Mouse (Mus musculus): ENCODE results near the gene Slc22a14. TPM values are rescaled to one million over a fixed set of nuclear protein-coding genes. Genes with fewer than 3 reads are reported as not detected.

The Slc22a14 gene
- polyA plus RNA-seq, 3 experiments from 2014 or later, result not detected

DNA sequence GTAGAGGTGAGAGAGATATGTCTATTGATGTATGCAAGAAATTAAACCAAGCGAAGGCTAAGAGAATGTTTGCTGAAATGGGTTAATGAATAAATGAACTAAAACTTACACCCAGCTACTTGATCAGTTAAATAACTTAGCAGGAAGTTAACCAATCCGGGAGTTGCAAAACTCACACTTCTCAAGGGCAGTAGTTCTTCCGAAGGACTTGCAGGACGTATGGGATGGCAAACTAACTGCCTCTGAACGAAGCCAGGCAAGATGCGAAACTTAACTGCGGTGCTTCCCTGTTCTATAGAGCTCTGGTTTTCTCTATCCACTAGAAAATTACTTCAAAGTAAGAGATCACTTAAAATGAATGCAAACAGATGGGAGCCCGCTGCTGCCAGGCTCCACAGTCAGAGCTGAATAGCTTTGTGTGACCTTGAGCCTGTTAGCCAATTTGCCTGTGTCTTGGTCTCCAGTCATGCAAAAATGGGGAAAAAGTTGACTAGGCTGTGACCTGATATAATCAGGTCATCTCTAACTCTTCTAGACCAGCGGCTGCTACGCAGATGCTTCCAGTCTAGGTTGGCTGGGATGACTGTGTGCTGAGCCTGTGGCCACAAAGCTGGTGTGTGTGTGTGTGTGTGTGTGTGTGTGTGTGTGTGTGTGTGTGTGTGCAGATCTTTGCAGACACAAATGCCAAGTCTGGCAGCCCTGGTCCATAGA lies 166.0 kb downstream of the Slc22a14 start:
- ATAC-seq, result no peak

DNA sequence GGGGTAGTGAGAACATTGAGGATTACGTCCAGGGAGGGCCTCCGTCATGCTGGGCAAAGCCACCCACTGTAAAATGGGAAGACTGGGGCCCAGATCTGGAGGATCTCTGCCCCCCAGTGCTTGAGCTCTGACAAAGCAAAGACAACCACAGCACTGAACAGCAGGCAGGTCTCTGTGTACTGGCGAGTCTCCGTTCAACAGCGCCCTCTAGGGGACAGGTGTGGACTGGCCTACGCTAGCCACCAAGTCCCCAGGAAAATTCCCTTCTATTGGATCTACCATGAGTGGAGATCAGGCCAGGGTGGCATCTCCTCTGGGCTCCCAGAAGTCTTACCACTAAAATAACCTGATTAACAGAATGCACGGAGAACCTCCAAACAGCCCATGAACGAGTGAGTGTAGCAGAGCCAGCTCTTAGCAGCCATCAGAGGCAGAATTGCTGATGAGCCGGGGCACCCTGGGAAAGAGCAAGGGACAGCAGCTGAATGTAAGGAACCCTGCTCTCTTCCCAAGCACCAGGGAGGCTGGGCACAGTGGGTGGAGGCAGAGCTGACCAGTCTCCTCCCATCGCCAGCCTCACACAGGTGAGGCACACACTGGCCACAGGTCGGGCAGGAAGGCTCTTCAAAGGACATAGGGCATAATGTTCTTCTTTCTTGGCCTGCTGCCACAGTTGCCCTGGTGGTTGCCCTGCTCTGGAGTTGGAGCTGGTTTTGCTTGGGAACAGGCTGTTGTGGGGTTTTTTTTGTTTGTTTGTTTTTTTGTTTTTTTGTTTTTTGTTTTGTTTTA lies 173.0 kb downstream of the Slc22a14 start:
- no peak for ATAC-seq

DNA sequence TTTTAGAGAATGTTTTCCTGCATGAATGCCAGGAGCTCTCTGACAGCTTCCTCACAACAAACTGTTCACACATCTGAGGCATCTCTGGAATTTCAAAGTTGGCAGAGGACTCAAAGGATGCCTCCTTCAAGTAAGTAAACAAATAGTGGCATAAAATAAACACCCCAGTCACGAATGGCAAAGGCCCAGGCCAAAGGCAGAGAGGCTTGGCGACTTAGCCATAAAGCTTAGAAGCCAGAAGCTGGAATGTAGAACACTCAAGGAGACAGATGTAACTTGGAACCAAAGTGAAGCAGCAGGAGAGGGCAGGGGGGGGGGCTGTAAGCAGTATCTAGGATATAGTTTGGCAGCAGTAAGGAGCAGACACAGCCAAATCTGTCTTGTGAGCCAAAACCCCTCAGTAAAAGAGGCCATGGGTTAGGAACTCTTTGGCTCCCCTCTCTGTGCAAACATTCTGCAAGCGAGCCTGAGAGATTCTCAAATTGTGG lies 184.1 kb downstream of the Slc22a14 start:
- no peak for ATAC-seq

DNA sequence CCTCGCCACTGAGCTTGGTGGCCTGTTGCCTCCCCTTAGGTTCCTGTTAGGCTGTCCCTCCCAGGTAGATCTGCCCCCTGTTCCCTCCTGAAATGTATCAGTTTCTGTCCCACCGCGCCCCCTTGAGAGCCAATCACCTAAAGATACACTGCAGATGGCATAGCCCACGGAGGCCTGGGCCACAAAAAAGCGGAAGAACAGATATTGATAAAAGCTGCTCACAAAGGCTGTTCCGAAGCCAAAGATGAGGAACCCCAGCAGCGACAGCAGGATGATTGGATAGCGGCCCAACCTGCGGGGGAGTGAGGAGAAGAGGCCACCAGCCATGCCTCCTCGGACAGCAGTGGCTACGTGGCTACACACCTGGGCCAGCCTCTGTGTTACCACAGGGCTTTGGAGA lies 186.1 kb downstream of the Slc22a14 start:
- ATAC-seq, result no peak

- ATAC-seq, result no peak
Observed at GRCm38 (mm10) chr9:119167608-119168007, 197.7 kb downstream of the Slc22a14 start.

DNA sequence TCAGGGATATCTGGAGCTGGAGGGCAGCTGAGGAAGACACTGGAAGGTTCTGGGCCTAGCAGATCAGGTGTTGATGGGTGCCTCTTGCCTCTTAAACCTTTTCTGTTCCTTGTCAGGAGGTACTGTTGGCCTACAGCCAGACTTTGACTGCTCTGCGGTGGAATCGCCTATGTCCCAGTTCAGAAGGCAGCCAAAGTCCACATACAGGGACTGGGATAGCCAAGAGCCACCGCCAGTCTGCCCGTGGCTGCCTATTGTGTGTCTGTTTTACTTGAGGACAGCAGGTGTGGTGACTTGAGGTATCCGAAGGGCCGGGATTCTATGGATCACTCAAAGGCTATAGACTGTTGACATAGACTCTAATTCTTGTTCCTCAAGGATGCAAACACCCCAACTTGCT lies 199.8 kb downstream of the Slc22a14 start:
- ATAC-seq, result no peak

GRCm38 (mm10) chr9:119164743-119165142 lies 200.6 kb downstream of the Slc22a14 start:
- no peak for ATAC-seq

- ATAC-seq, result no peak
Observed at GRCm38 (mm10) chr9:119160689-119161088, 204.7 kb downstream of the Slc22a14 start.

- no peak for ATAC-seq
Observed at GRCm38 (mm10) chr9:119158861-119159260, 206.5 kb downstream of the Slc22a14 start, which contains the start of gene Gm47289. Gene Gm47289, plus strand, starts transcription at chr9:119159161.

DNA sequence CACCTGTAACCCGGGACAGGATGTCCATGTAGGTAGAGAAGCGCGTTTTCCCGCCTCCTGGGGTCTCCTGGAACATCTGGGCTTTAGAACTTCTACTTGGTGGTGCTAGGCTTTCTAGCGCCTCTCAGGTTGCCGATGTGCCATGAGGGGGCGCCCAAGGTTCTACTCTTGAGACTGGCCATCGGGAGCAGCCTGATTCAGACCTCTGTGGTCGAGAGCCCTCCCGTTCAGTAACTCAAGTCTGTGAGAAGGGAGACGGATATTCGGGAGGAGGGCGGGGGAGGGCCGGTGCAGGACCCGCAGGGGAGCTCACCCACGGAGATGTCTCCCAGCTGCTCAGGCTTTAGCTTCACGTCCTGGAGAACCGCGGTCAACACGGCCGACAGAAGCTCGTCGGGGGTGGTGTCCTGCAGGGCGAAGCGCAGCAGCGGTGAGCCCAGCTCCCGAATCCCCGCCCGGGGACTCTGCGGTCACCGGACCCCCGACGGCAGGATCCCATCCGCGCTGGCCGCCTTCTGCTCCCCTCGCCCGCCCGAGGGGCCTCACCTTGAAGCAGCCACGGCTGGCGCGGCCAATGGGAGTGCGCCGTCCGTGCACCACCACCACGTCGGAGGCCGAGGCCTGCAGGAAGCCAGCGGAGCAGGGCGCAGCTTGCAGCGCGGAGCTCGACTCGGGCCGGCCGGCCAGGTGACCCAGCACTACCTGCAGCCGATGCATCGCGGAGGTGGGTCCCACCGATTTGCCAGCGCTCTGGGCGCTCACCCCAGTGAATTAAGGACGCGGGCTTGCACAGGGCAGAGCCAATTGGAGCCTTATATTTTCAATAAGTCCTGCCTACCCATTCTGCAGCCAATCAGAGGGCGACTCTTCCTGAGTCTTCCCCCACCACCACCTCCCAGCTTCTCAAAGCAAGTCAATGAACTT lies 208.8 kb downstream of the Slc22a14 start, which contains the start of gene Acaa1b:
Acaa1b (minus strand) TSS at position 816 of the 924 bp plus-strand sequence.
- ATAC-seq, result no peak

- no peak for ATAC-seq
Observed at GRCm38 (mm10) chr9:119155826-119156225, 209.5 kb downstream of the Slc22a14 start.

GRCm38 (mm10) chr9:119155416-119155815 lies 209.9 kb downstream of the Slc22a14 start:
- ATAC-seq, result no peak

- ATAC-seq, result no peak
Observed at GRCm38 (mm10) chr9:119151751-119152150, 213.6 kb downstream of the Slc22a14 start.

- ATAC-seq, result no peak
Observed at GRCm38 (mm10) chr9:119149601-119150000, 215.8 kb downstream of the Slc22a14 start.

DNA sequence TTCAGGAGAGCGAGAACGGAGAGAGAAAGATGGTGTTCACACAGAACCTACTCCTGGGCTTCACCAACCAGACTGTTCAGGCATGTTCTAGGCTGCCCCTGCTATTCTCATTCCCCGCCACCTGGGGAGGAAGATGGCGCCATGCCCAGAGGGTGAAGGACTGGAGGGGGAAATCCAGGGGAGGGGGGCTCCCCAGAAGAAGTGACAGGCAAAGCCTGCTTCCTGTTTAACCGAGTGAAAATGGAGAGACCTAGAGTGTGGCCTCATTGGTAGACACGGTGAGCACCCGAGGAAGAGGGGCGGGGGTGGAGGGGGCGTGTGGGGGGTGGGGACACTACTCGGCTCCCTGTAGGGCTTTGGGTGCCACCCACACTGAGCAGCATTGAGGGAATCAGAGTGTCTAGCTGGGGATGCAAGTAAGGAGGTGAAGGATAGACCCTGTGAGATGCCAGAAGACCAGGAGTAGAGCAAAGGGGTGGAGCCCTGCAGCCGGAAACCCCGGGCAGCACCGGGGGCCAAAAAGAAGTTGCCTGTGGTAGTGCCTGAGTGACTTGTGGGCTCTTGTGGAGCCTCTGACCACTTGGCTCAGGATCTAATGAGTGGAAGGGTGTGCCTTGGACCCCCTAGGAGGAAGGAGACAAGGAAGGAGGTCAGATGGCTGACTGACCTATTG lies 219.1 kb downstream of the Slc22a14 start:
- no peak for ATAC-seq

GRCm38 (mm10) chr9:119145638-119146037 lies 219.7 kb downstream of the Slc22a14 start:
- no peak for ATAC-seq

- no peak for ATAC-seq
Observed at GRCm38 (mm10) chr9:119145137-119145536, 220.2 kb downstream of the Slc22a14 start.

DNA sequence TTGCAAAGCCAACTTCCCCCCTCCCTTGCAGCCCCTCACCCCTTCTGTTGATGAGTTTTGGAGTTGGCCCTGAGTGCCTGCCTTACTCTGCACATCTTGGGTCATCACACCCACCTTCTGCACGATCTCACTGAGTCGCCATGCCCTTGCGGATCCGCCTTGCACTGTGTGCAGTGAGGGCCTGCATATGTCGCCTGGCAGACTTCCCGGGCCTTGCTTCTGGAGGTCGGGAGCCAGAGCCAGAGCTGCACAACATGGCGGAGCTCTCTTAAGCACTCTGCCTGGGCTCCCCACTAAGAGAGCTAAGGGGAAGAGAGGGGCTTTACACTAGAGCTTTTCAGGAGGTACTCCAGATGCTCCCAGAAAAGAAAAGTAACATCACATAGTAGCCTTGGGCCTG lies 220.7 kb downstream of the Slc22a14 start:
- no peak for ATAC-seq

DNA sequence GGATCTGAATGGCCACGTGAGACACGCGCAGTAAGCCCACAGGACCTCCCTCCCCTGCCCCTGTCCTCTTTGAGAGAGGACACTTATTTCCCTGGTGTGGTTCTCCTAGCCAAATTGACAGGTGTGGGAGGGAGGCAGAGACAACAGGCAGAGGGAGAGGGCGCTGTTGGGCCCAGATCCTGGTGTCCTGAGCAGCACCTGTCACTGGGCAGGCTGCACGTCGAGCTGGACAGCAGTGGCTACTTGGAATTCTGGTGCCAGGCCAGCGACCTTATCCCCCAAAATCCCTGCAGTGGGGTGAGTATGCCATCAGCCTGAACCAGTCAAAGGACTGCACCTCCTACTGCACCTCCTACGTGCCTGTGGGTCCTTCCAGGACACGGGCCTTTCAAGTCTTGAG lies 222.0 kb downstream of the Slc22a14 start:
- ATAC-seq, result no peak

DNA sequence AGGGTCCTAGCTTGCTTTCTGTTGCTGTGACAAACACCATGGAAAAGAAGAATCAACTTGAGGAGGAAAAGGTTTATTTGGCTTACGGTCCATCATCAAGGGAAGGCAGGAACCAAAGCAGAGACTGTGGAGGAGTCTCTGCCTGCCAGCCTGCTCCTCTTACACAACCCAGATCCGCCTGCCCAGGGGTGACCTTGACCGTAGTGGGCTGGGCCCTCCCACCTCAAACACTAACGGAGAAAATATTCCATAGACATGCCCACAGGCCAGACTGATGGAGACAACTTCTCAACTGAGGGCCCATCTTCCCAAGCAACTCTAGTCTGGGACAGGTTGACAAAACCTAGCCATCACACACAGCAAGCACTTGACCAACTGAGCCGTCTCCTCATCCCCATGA lies 223.3 kb downstream of the Slc22a14 start:
- ATAC-seq, result no peak

GRCm38 (mm10) chr9:119138836-119139235 lies 226.5 kb downstream of the Slc22a14 start:
- ATAC-seq, result no peak

DNA sequence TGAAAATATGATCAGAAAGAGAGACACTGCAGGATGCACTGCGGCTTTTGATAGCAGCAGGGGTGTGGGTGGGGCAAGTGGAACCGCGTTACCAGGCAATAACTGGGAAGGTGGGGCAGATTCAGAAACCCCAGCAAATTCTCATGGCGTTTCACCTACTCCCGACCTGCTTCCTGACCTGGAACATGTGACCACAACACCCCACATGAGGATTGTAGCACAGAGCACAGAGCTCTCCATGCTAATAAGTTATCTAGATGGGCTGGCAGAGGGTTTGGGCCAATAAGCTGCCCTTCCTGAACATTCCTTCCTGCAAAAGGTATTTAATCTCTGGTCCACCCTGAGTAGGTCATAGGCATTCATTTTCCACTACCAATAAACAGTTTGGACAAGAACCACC lies 234.7 kb downstream of the Slc22a14 start:
- ATAC-seq, result no peak
